Mouse (Mus musculus) left cerebral cortex, postnatal 10 days (tissue): ENCODE results near the gene Nid2. TPM values are rescaled to one million over a fixed set of nuclear protein-coding genes. Genes with fewer than 3 reads are reported as not detected.

Source experiments
- DNase-seq, 2 experiments: peaks; one replicate each; pipeline ENCODE4 v3.0.0; 2021 to 2022; ENCODE audit warnings: low spot score in 2 of 2, mixed read lengths in 1 of 2; ENCODE audit errors: extremely low spot score in 1 of 2
- intact Hi-C: fragments of 180-260 bp; cut with DNase I; formaldehyde crosslinking; loops from one replicate; pipeline ENCODE4 v1.15.1; 2025
- total RNA-seq, 2 experiments: library from RNA; stranded (reverse); gene quantifications; 2 replicates each; pipeline ENCODE4 v1.2.3; 2021

Gene Nid2
- total RNA-seq, 2 experiments from 2014 or later = 13.0 to 14.9 TPM

GRCm38 (mm10) chr14:19817949-19818348 is 66.9 kb downstream of the Nid2 start:
- intact Hi-C loops = loop anchor here (2.0 kb wide), 1 partner anchor 111 kb away; no protein-coding TSS in a partner anchor
- peak; percentile 79 to 84 for DNase-seq

GRCm38 (mm10) chr14:19821686-19822085 is 70.6 kb downstream of the Nid2 start:
- intact Hi-C loops = no loop called here
- no peak for DNase-seq

- peak; percentile 90 to 97 for DNase-seq
- intact Hi-C loops = no loop called here
Observed at GRCm38 (mm10) chr14:19823321-19824142, 72.5 kb downstream of the Nid2 start, which contains the start of gene Rtraf. Gene Rtraf (minus strand): TSS chr14:19823824.

GRCm38 (mm10) chr14:19825481-19825880 is 74.4 kb downstream of the Nid2 start:
- peak in 1 of 2 experiments; percentile 23 for DNase-seq
- intact Hi-C loops = no loop called here

- no peak for DNase-seq
- intact Hi-C loops = loop anchor here (10.0 kb wide), 1 partner anchor 429 kb away; the partner anchor contains the start of gene Kcnk16
Observed at GRCm38 (mm10) chr14:19836289-19836688, 85.2 kb downstream of the Nid2 start.

- intact Hi-C loops = loop anchor here (1.0 to 10.0 kb wide), 4 partner anchors 23 to 425 kb away; partner anchors contain the start of gene Kcnk16
- DNase-seq = peak; percentile 49 to 66
Observed at GRCm38 (mm10) chr14:19839600-19840332, 88.7 kb downstream of the Nid2 start.

GRCm38 (mm10) chr14:19853471-19853870 is 102.4 kb downstream of the Nid2 start:
- DNase-seq = no peak
- intact Hi-C loops = no loop called here

- intact Hi-C loops = loop anchor here (5.0 kb wide), 1 partner anchor 209 kb away; no protein-coding TSS in a partner anchor
Observed at GRCm38 (mm10) chr14:19858279-19858678, 107.2 kb downstream of the Nid2 start.

GRCm38 (mm10) chr14:19858808-19859776 is 108.0 kb downstream of the Nid2 start:
- DNase-seq = peak in 1 of 2 experiments; percentile 48
- intact Hi-C loops = loop anchor here (5.0 kb wide), 1 partner anchor 208 kb away; no protein-coding TSS in a partner anchor

More at GRCm38 (mm10) chr14:19858279-19858678, 107.2 kb downstream of the Nid2 start:
- DNase-seq = no peak

GRCm38 (mm10) chr14:19860281-19860680 is 109.2 kb downstream of the Nid2 start:
- no peak for DNase-seq
- intact Hi-C loops = loop anchor here (5.0 kb wide), 1 partner anchor 112 kb away; no protein-coding TSS in a partner anchor

Other genes starting within 250 kb of the Nid2 start
- gene Gm2244, start 201.3 kb upstream of the Nid2 start, total RNA-seq = not detected
- 10 to 100 TPM; 12.2 to 12.6 TPM for gene Gm2237, start 166.1 kb upstream of the Nid2 start, total RNA-seq
- gene Gm5458, start 148.7 kb upstream of the Nid2 start, total RNA-seq = not detected
- gene Rtraf, start 72.6 kb downstream of the Nid2 start, total RNA-seq = 10 to 100 TPM; 55.3 to 58.1 TPM
- gene Gng2, start 226.4 kb downstream of the Nid2 start, total RNA-seq = 100 to 1,000 TPM; 521 to 543 TPM